Mouse (Mus musculus) cerebellum, adult (tissue): ENCODE data around the gene Aldh5a1.

Source experiments
- ATAC-seq: cut with Nextera tagmentation; 2 replicates; pipeline ENCODE4 v1.9.2; 2017; ENCODE audit warnings: mild to moderate bottlenecking, moderate library complexity, mixed read lengths; ENCODE audit not compliant: insufficient number of reproducible peaks, low FRiP score, low TSS enrichment

Gene Aldh5a1

GRCm38 (mm10) chr13:24937839-24938166 lies 342 bp upstream of the Aldh5a1 start:
- ATAC-seq, result peak; percentile 23

- ATAC-seq, result 0 out of 2 replicates have a peak, but pooled peaks have one; percentile 11
Observed at GRCm38 (mm10) chr13:24936772-24937107, 721 bp downstream of the Aldh5a1 start.

DNA sequence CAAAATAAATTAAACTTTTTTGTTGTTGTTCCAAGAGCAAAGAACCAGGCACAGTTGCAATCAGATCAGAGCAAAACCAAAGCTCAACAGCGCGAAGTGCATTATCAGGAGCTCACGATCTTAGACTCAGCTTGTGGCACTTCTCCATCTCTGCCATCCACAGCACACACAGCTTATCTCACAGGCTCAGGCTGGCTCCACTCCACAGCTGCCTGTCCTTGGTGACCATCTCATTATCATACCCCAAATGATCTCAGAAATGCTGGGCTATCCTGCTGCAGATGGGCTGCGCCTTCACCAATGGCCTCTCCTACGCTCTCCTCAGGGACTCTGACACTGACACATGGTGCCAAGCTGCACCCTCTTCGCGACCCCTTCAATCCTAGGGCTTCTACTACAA lies 4.3 kb downstream of the Aldh5a1 start:
- ATAC-seq, result no peak

GRCm38 (mm10) chr13:24930591-24930990 lies 6.9 kb downstream of the Aldh5a1 start:
- no peak for ATAC-seq

DNA sequence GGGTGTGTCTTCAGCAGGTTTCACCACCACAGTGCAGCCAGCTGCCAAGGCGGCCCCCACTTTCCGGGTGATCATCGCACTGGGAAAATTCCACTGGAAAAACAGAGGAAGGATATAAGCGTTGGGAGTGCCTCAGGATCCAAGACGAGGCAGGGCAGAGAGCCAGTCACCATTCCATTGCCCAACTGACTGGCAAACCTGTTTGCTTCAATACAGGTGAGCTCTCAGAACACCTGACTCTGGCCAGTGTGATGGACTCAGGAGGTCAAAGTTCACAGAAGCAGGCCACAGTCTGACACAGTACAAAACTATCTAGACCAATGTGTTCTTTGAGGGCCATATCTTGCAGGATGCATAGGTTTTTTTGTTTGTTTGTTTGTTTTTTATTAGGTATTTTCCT lies 13.5 kb downstream of the Aldh5a1 start:
- ATAC-seq, result no peak

DNA sequence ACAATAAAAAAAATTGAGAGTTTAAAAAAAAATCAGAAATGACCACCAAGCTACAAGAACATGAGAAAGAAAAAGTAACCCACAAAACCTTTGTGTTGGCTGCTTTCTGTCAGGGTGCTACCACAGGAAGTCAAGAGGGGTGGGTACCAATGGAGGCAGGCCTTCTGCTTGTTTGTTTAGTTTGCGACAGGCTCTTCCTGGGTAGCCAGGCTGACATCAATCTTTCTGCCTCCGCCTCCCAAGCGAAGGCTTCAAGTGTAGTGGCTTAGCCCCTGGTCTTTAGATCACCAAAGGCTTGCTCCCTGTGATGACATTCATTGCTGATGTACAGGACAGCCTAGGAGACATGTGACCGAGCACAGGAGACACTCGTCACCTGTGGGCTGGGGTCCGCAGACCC lies 16.2 kb downstream of the Aldh5a1 start:
- no peak for ATAC-seq

- ATAC-seq, result peak; percentile 69
Observed at GRCm38 (mm10) chr13:24920333-24920977, 17.0 kb downstream of the Aldh5a1 start.

- no peak for ATAC-seq
Observed at GRCm38 (mm10) chr13:24915831-24916230, 21.6 kb downstream of the Aldh5a1 start.

GRCm38 (mm10) chr13:24914915-24915314 lies 22.5 kb downstream of the Aldh5a1 start:
- ATAC-seq, result no peak

GRCm38 (mm10) chr13:24913576-24913975 lies 23.9 kb downstream of the Aldh5a1 start:
- no peak for ATAC-seq

DNA sequence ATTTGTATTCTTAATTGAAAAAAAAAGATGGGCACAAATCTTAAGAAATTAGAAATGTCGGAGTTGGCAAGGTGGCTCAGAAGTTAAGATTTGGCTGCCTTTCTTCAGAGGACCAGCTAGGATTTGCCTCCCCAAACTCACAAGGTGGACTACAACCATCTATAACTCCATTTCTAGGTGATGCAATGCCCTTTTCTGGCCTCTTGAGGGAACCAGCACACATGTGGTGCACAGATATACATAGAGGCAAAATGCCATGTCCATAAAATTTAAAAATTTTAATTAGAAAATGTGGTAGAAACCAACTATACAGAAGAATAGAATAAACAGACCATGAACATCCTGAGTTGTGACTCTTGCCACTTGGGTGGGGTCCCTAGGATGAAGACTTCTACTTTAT lies 28.3 kb downstream of the Aldh5a1 start:
- ATAC-seq, result no peak

DNA sequence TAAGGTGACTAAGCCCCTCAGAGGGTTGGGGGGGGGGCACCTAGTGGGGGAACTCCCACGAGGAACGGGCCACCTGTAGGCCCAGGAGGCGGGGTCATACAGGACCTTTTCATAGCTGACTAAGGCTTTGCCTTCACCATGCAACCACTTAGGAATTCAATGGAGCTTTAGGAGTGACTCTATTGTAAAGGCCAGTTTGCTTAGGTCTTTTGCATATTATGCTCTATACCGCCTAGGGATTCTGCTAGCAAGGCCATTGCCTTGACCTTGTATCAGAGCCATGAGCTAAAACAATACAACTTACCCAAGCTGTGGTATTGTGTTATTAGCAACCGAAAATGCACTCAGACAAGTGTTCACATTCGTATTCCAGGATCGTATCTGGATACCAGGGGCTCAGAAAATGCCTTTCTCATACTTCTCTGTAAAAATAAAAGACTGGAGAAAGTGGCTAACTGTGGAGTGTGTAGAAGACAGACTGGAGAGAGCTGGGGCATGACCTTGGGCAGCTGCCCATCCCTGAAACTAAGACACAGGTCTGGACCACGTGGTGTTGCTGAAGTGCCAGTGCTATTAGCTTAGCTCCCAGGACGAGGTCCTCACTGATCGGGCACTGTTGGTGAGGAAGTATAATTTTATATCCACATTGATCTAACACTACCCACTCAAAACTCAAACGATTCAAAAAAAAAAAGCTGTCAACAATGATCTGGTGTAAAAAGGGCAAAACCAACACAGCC lies 30.5 kb downstream of the Aldh5a1 start:
- no peak for ATAC-seq

DNA sequence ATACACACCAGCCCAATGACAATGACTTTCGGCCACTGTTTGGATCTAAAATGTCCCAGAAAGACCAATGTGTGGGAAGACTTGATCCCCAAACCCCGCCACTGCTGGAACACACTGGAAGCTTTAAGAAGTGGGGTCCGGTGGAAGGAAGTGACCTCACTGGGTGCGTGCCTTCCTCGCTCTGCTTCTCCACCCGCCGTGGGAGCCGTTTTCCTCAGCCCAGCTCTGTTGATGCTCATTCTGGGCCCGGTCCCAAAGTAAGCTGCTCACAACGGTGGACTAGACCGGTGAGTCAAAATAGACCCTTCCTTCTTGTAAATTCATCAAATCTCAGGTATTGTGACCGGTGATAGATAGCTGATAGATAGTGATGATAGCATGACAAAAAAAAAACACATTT lies 32.0 kb downstream of the Aldh5a1 start:
- no peak for ATAC-seq

- ATAC-seq, result no peak
Observed at GRCm38 (mm10) chr13:24903412-24903811, 34.0 kb downstream of the Aldh5a1 start.

DNA sequence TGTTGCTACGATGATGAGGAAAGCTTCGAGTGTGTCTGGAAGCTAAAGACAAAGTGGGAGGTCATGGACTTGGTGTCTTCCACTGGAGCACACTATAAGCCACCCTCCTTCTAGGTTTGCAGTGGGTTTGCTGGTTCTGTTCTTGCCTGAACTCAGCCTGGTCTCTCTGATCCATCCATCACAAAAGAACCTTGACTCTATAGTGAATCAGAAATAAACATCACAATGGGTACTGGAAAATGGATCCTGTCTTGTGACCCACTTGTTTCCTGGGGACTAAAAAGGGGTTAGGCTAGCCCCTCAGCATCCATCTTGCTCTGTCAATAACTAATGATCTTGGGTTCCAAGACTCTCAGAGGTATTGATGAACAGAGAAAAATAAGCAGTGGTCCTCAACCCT lies 35.5 kb downstream of the Aldh5a1 start:
- no peak for ATAC-seq

GRCm38 (mm10) chr13:24893880-24894279 lies 43.6 kb downstream of the Aldh5a1 start:
- ATAC-seq, result no peak

DNA sequence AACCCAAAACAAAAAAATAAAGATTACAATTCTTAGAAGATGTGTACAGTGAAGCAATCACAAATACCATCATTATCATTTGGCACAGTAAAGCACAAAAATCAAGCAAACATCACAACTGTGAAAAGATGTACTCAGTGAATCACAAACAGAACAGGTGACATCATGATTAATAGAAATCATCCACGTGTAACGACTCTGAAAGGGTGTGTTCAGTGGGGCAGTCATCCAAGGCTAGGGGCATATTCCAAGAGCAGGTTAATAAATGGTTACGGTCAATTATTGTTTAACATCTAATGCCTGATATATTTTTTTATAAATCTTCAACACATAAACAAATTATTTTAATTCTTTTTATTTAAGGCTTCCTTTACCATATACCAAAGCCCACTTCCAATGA lies 44.9 kb downstream of the Aldh5a1 start:
- no peak for ATAC-seq

GRCm38 (mm10) chr13:24889554-24889953 lies 47.9 kb downstream of the Aldh5a1 start:
- no peak for ATAC-seq

GRCm38 (mm10) chr13:24882411-24882810 lies 55.0 kb downstream of the Aldh5a1 start:
- no peak for ATAC-seq

- ATAC-seq, result no peak
Observed at GRCm38 (mm10) chr13:24880704-24881103, 56.8 kb downstream of the Aldh5a1 start.

GRCm38 (mm10) chr13:24880208-24880607 lies 57.3 kb downstream of the Aldh5a1 start:
- no peak for ATAC-seq

DNA sequence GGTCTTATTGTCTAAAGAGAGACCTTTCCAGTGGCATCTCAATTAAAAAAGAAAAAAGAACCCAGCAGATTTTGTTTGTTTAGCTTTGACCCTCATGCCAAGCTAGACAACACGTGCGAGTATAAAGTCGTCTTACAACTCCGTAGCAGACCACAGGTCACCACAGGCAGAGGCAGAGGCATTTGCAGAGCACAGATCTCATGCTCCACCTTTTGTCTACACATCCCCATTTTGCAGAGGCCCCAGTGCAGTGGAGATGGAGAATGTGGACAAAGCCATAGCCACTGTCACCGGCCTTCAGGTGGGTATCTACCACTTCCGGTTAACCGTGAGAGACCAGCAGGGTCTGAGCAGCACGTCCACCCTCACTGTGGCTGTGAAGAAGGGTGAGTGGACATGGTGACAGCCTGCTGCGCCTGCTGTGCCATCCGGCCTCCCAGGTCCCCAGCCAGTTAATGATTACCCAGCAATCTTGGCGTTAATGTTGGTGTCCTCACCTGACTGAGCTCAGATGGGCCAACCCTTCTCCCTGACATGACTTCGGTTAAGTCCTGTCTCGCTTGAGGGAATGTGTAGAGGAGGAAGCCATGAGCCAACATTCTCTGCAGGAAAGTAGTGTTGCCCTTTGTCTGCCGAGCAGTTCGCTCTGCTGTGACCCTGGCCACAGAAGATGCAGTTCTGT lies 58.0 kb downstream of the Aldh5a1 start:
- ATAC-seq, result no peak
